Comparison of ENCODE assay signal across 20 mouse cellular contexts in the genomic region with DNA sequence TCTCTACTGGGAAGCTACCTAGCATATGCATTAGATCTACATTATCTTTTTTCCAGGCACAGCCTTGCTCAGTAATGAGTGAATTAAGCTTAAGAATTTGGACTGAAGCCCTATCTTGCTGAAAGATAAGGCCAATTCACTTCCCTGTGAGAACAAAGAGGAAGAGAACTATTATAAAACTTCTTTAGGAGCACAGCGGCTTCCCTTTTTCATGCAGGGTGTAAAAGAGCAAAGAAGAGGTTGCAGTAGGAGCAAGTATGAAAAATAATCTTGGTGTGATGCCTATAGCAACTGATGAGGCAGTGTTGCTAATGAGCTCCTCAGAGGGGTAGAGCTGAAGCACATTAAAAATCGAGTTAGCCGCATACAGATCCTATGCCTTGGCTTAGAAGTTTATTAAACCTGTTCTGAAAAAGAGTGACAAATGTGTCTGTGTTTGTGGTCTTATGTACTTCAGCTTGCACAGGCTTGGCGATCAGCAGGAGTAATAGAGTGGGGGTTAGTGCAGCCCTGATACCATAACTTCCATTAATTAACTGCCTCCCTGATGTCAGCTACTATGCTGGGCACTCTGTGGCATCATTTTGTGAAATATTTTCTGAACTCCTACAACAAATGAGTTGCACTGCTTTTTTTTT.
DNase-seq lines count a peak whose midpoint lies in the region; ATAC-seq and TF ChIP-seq lines count a peak whose summit lies in the region.
"Had no signal": no experiment of that assay in that cellular context is flagged by ENCODE, and none has a peak within 500 bp of the region (broad histone marks: within the 10 kb centered on the region; RNA-seq: fewer than 3 reads in every experiment).

No protein-coding gene starts in this region.

- no peak overlapping the region for H3K4me3 ChIP-seq in midbrain, embryonic 13.5 days (replicated peaks)
- no peak overlapping the region for H3K4me3 ChIP-seq in midbrain, embryonic 11.5 days (ENCODE audit: low read depth, low read length)
- H3K4me3 ChIP-seq in forebrain, embryonic 13.5 days = no peak overlapping the region
- no peak overlapping the region for H3K4me3 ChIP-seq in intestine, postnatal 0 days (ENCODE audit: low read depth, low read length)
- H3K4me3 ChIP-seq: embryonic facial prominence, embryonic 10.5 days; heart, embryonic 10.5 days; intestine, embryonic 15.5 days; kidney, embryonic 15.5 days; limb, embryonic 15.5 days; neural tube, embryonic 12.5 days had no signal

- 68% methylated on average over 4 of the region's 4 CpGs for WGBS in midbrain, embryonic 13.5 days
- WGBS in midbrain, embryonic 11.5 days = 81% methylated on average over 4 of the region's 4 CpGs
- 60% methylated on average over 4 of the region's 4 CpGs for WGBS in forebrain, embryonic 13.5 days
- 63% methylated on average over 4 of the region's 4 CpGs for WGBS in intestine, postnatal 0 days

- ATAC-seq in midbrain, embryonic 13.5 days = peak; percentile 45
- no peak for ATAC-seq in midbrain, embryonic 11.5 days (ENCODE audit: low FRiP score)
- peak; percentile 66 for ATAC-seq in forebrain, embryonic 13.5 days
- ATAC-seq in megakaryocyte, adult 5-6 weeks (ENCODE audit: poor library complexity, severe bottlenecking) = peak; percentile 78
- ATAC-seq in cerebellum, adult (ENCODE audit: insufficient number of reproducible peaks, low FRiP score, low TSS enrichment) = no peak
- ATAC-seq in intestine, postnatal 0 days = no peak
- ATAC-seq: intestine, embryonic 15.5 days had no signal

- TF ChIP-seq CTCF in intestine, postnatal 0 days (IDR thresholded peaks at IDR 0.05; ENCODE audit: low read depth) = no peak

- DNase-seq in midbrain, embryonic 11.5 days (ENCODE audit: low spot score, missing footprints) = no peak
- DNase-seq in right cerebral cortex, postnatal 4 days = no peak
- DNase-seq: cerebellum, adult 18-20 months; cerebellum, postnatal 36 days; gastrocnemius, postnatal 36 days; heart, postnatal 10 days; lung, postnatal 10 days; right cerebral cortex, postnatal 14 days; thymus, postnatal 4 days had no signal

- H3K9me3 ChIP-seq in midbrain, embryonic 13.5 days = no peaks in the 10 kb centered on the region
- H3K9me3 ChIP-seq in midbrain, embryonic 11.5 days (ENCODE audit: control insufficient read depth, low read length) = no peaks in the 10 kb centered on the region
- H3K9me3 ChIP-seq in forebrain, embryonic 13.5 days (replicated peaks) = no peaks in the 10 kb centered on the region
- H3K9me3 ChIP-seq in intestine, postnatal 0 days (ENCODE audit: control insufficient read depth) = no peaks in the 10 kb centered on the region
- H3K9me3 ChIP-seq: embryonic facial prominence, embryonic 10.5 days; heart, embryonic 10.5 days; intestine, embryonic 15.5 days; kidney, embryonic 15.5 days; limb, embryonic 15.5 days; neural tube, embryonic 12.5 days had no signal

- H3K9ac ChIP-seq in midbrain, embryonic 13.5 days (replicated peaks) = no peak overlapping the region
- H3K9ac ChIP-seq in midbrain, embryonic 11.5 days (ENCODE audit: low read length) = no peak overlapping the region
- H3K9ac ChIP-seq in forebrain, embryonic 13.5 days = no peak overlapping the region
- H3K9ac ChIP-seq in intestine, postnatal 0 days (ENCODE audit: low read depth, low read length) = no peak overlapping the region
- H3K9ac ChIP-seq: intestine, embryonic 15.5 days; kidney, embryonic 15.5 days; limb, embryonic 15.5 days; neural tube, embryonic 12.5 days had no signal

- peaks cover 4% of the 10 kb centered on the region; the same call in 1 of the 2 replicates for H3K4me1 ChIP-seq in midbrain, embryonic 13.5 days (replicated peaks)
- H3K4me1 ChIP-seq in midbrain, embryonic 11.5 days (ENCODE audit: control insufficient read depth, insufficient read depth, low read length) = no peaks in the 10 kb centered on the region
- no peaks in the 10 kb centered on the region for H3K4me1 ChIP-seq in forebrain, embryonic 13.5 days
- H3K4me1 ChIP-seq in intestine, postnatal 0 days (replicated peaks; ENCODE audit: control insufficient read depth, insufficient read depth, low read length) = no peaks in the 10 kb centered on the region
- H3K4me1 ChIP-seq: embryonic facial prominence, embryonic 10.5 days; heart, embryonic 10.5 days; intestine, embryonic 15.5 days; kidney, embryonic 15.5 days; limb, embryonic 15.5 days; neural tube, embryonic 12.5 days had no signal

- no peaks in the 10 kb centered on the region for H3K27me3 ChIP-seq in midbrain, embryonic 13.5 days
- no peaks in the 10 kb centered on the region for H3K27me3 ChIP-seq in midbrain, embryonic 11.5 days (ENCODE audit: control insufficient read depth, insufficient read depth, low read length)
- no peaks in the 10 kb centered on the region for H3K27me3 ChIP-seq in forebrain, embryonic 13.5 days
- H3K27me3 ChIP-seq in intestine, postnatal 0 days (replicated peaks; ENCODE audit: control insufficient read depth, insufficient read depth, low read length) = no peaks in the 10 kb centered on the region
- H3K27me3 ChIP-seq: intestine, embryonic 15.5 days; kidney, embryonic 15.5 days; limb, embryonic 15.5 days; neural tube, embryonic 12.5 days had no signal

- no peak overlapping the region; the same call in 1 of the 2 replicates for H3K27ac ChIP-seq in midbrain, embryonic 13.5 days
- no peak overlapping the region for H3K27ac ChIP-seq in midbrain, embryonic 11.5 days (ENCODE audit: low read depth, low read length)
- no peak overlapping the region for H3K27ac ChIP-seq in forebrain, embryonic 13.5 days
- no peak overlapping the region for H3K27ac ChIP-seq in intestine, postnatal 0 days (ENCODE audit: low read depth, low read length)
- H3K27ac ChIP-seq: embryonic facial prominence, embryonic 10.5 days; heart, embryonic 10.5 days; intestine, embryonic 15.5 days; kidney, embryonic 15.5 days; limb, embryonic 15.5 days; neural tube, embryonic 12.5 days had no signal

- H3K4me2 ChIP-seq in midbrain, embryonic 13.5 days (replicated peaks) = no peak overlapping the region
- H3K4me2 ChIP-seq in midbrain, embryonic 11.5 days = no peak overlapping the region
- H3K4me2 ChIP-seq in forebrain, embryonic 13.5 days = no peak overlapping the region
- no peak overlapping the region for H3K4me2 ChIP-seq in intestine, postnatal 0 days (replicated peaks; ENCODE audit: low read depth)
- H3K4me2 ChIP-seq: intestine, embryonic 15.5 days; kidney, embryonic 15.5 days; limb, embryonic 15.5 days; neural tube, embryonic 12.5 days had no signal

- no peaks in the 10 kb centered on the region for H3K36me3 ChIP-seq in midbrain, embryonic 13.5 days
- no peaks in the 10 kb centered on the region for H3K36me3 ChIP-seq in midbrain, embryonic 11.5 days (ENCODE audit: control insufficient read depth, insufficient read depth, low read length)
- no peaks in the 10 kb centered on the region for H3K36me3 ChIP-seq in forebrain, embryonic 13.5 days (ENCODE audit: poor library complexity, severe bottlenecking)
- no peaks in the 10 kb centered on the region for H3K36me3 ChIP-seq in intestine, postnatal 0 days (ENCODE audit: control insufficient read depth, insufficient read depth)
- H3K36me3 ChIP-seq: embryonic facial prominence, embryonic 10.5 days; heart, embryonic 10.5 days; intestine, embryonic 15.5 days; kidney, embryonic 15.5 days; limb, embryonic 15.5 days; neural tube, embryonic 12.5 days had no signal

Comparison
In these comparisons a context has a peak if more than half of its experiments do, and no peak if none do; other contexts are left out.
1. ATAC-seq: peak in midbrain, embryonic 13.5 days (single experiment), forebrain, embryonic 13.5 days (single experiment) and megakaryocyte, adult 5-6 weeks (single experiment); none in midbrain, embryonic 11.5 days (single experiment), cerebellum, adult (single experiment) and intestine, postnatal 0 days (single experiment).